Mouse (Mus musculus): Measurements from ENCODE around the gene Ptgir.

Gene Ptgir

GRCm38 (mm10) chr7:16916342-16917265 lies 10.3 kb downstream of the Ptgir start:
- DNase-seq (ENCODE audit: low read depth, low spot score), result no peak

- DNase-seq (ENCODE audit: low read depth, low spot score), result no peak
Observed at GRCm38 (mm10) chr7:16917447-16917846, 11.2 kb downstream of the Ptgir start.

DNA sequence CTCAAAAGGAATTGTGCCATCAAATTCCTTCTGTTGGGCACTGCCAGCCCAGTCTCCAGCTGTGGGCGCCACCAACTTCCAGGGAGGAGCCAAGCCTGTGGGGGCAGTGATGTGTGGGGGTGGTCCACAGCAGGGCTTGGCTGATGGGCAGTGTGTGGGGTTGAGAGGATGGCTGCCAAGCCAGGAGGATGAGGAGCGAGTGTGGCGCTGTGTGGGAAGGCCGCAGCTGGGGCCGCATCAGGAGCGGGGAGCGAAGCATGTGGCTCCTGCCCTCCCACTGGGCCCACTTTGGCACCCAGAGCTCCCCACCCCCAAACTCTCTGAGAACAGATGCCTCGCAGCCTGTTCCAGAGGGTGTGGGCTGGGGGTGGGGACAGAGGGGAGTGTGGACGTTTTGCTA lies 11.7 kb downstream of the Ptgir start:
- DNase-seq (ENCODE audit: low read depth, low spot score), result no peak

GRCm38 (mm10) chr7:16918670-16919069 lies 12.4 kb downstream of the Ptgir start:
- no peak for DNase-seq (ENCODE audit: low read depth, low spot score)

DNA sequence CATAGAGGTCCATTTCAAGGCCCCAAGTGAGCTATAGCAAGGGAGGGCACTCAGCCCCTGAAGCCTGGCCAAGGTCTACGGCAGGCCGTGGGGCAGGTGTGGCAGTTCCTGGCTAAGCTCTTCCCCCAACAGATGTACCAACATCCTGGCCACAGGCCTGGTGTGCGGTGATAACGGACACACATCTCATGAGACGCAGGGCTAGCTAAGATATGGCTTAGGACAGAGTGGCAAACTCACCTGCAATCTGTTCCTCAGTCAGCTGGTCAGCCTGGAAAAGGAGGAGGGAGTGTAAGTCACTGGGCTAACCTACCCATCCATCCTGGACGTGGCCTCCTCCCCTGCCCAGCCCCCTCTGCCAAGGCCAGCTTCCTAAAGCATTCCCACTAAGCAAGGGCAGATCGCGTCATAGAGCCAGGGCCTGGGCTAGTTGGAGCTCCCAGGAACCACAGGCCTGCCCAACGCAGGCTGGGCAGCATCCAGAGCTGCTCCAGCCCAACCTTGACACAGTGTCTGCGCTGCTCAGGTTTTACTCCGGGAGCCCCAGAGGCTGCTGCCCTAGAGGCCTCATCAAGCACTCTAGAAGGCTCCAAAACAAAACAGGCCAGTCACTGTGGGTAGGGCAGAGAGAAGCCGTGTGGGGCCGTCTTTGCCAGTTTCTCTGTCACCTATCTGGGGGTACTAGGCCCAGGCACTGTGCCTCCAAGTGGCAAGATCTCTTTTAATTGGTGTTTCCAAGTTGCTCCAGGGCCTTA lies 13.3 kb downstream of the Ptgir start:
- DNase-seq (ENCODE audit: low read depth, low spot score), result no peak

DNA sequence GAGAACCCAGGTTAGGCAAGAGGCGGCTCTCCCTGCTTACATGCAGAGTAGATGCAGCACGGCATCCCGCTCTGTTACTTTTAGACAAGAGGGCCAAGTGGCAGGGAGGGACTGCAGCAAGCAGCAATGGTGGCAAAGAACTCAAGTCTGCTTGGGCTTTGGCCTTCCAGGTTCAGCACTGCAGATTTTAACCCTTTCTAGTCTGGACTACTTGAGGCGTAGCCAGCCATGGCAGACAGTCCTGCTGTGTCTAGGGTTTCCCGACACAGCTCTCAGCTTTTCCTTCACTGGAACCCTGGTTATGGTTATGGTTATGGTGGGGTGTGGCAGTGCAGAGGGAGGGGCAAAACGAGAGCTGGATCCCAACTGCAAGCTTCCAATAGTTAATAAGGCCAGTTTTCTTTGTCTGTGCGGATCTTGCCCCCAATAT lies 13.9 kb downstream of the Ptgir start:
- no peak for DNase-seq (ENCODE audit: low read depth, low spot score)

GRCm38 (mm10) chr7:16920818-16921791 lies 14.8 kb downstream of the Ptgir start:
- no peak for DNase-seq (ENCODE audit: low read depth, low spot score)

GRCm38 (mm10) chr7:16921881-16922335 lies 15.6 kb downstream of the Ptgir start:
- no peak for DNase-seq (ENCODE audit: low read depth, low spot score)

- no peak for DNase-seq (ENCODE audit: low read depth, low spot score)
Observed at GRCm38 (mm10) chr7:16922360-16922973, 16.2 kb downstream of the Ptgir start.

- DNase-seq (ENCODE audit: low read depth, low spot score), result no peak
Observed at GRCm38 (mm10) chr7:16923283-16924036, 17.2 kb downstream of the Ptgir start.

DNA sequence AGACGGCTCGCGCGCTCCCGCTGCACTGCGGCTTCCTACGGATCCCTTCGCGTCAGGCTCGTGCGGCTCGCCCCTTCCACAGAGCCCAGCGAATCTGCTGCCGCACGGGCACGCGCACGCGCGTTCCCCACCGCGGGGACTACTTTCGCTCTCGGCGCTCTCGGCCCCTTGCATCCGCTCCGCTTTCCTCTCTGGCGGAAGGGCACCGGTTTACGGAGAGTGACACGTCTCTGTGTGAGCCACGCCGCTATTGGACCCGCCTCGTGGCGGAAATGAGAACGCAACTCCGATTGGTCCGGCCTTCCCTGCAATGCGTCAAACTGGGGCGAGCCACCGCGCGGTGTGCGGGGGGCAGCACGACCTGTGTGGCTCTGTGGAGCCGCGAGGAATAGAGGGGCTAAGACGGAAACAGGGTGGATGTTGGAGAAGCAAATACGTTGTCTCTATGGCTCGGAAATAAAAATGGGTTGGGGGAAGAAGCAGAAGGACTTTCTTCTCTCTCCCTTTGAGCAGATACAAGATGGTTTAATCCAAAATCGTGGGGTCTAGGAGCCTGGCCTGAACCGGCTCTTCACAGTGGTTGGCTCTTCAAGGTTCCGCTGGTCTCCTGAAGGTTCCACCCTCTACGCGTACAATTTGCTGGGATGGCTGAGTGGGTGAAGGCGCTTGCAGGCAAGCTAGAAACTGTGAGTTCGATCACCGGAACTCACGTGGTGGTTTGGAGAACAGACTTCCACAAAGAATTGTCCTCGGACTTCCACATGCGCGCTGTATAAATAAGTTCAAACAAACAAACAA lies 17.9 kb downstream of the Ptgir start, which contains the start of gene Calm3:
Gene Calm3 (minus strand): TSS at position 78 of the 798 bp plus-strand sequence.
- peak; percentile 100 for DNase-seq (ENCODE audit: low read depth, low spot score)

- DNase-seq (ENCODE audit: low read depth, low spot score), result peak; percentile 45
Observed at GRCm38 (mm10) chr7:16928341-16928740, 22.1 kb downstream of the Ptgir start.

DNA sequence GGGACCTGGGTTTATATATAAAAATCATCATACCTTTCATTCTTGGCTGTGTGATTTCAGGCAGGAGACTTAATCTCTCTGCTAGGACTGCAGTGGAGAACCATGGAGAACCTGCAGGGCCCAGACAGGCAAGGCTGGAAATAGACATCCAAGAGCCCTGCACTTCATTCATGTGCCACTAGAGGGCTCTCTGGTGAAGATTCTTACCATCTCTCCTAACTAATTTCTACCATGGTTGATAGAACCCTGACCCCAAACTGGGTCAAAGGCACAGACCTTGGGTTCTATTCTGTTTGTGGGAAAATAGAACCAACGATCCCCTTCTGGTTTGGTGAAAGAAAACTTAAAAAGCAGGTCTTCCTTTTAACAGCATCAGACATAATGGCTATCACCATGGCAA lies 24.6 kb downstream of the Ptgir start:
- peak; percentile 68 for DNase-seq (ENCODE audit: low read depth, low spot score)

- DNase-seq (ENCODE audit: low read depth, low spot score), result peak; percentile 84
Observed at GRCm38 (mm10) chr7:16931968-16932627, 25.8 kb downstream of the Ptgir start.

DNA sequence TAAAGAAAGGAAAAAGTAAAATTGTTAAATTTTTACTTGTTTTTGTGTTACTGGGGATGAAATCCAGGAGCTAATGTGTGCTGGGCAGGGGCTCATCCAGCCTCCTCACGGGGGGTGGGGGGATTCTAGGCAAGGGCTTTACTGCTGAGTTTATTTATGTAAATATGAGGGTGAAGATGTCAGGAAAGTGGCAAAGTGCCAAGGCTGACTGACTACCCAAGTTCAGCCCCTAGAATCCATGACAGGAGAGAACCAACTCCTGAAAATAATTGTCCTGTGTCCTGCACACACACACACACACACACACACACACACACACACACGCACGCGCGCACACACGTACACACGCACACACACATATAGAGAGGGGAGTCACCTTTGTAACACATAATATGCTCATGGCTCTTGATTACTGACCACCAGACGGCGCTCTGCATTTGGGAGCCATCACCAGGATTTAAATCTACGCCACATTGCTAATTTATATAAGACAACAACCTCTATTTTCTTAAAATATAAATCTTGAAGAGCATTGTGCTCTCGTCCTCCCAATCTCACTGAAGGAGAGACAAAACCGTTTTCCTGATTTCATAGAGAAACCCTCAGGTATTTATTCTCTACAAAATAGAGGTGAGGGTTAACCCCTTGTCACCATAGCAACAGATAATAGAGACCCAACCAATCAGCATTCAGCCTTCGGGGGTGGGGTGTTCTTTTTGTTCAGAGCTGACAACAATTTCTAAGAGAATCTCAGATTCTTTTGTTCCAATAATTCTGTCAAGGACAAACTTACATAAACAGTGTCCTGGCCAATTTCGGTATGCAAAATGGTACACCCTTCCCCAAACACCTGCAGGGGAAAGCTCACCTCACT lies 26.7 kb downstream of the Ptgir start:
- peak; percentile 76 for DNase-seq (ENCODE audit: low read depth, low spot score)

- DNase-seq (ENCODE audit: low read depth, low spot score), result peak; percentile 80
Observed at GRCm38 (mm10) chr7:16937312-16937711, 31.0 kb downstream of the Ptgir start.

GRCm38 (mm10) chr7:16938117-16938791 lies 32.0 kb downstream of the Ptgir start:
- DNase-seq (ENCODE audit: low read depth, low spot score), result no peak
